Mouse (Mus musculus): ENCODE data around the gene Slc9a3r1. TPM values are rescaled to one million over a fixed set of nuclear protein-coding genes. Genes with fewer than 3 reads are reported as not detected.
A peak's percentile ranks its signal among the peaks of the same experiment; 100 is the strongest.

Gene Slc9a3r1
- total RNA-seq, 2 experiments from 2014 or later: 60.9 to 68.1 TPM

- no peak for DNase-seq (ENCODE audit: low spot score in 2 of 2)
Measured at GRCm38 (mm10) chr11:115187693-115188092, 24.6 kb downstream of the Slc9a3r1 start, which contains the start of gene Nat9. Gene Nat9, minus strand, starts transcription at chr11:115187859.

- no peak for DNase-seq (ENCODE audit: low spot score in 2 of 2)
Measured at GRCm38 (mm10) chr11:115188539-115189231, 25.5 kb downstream of the Slc9a3r1 start.

- no peak for DNase-seq (ENCODE audit: low spot score in 2 of 2)
Measured at GRCm38 (mm10) chr11:115189304-115189703, 26.2 kb downstream of the Slc9a3r1 start.

- peak in 1 of 2 experiments; percentile 24 for DNase-seq (ENCODE audit: low spot score in 2 of 2)
Measured at GRCm38 (mm10) chr11:115192180-115192579, 29.0 kb downstream of the Slc9a3r1 start.

- DNase-seq (ENCODE audit: low spot score in 2 of 2): no peak
Measured at GRCm38 (mm10) chr11:115194693-115195092, 31.6 kb downstream of the Slc9a3r1 start.

- no peak for DNase-seq (ENCODE audit: low spot score in 2 of 2)
Measured at GRCm38 (mm10) chr11:115195933-115196332, 32.8 kb downstream of the Slc9a3r1 start.

- no peak for DNase-seq (ENCODE audit: low spot score in 2 of 2)
Measured at GRCm38 (mm10) chr11:115197558-115197957, 34.4 kb downstream of the Slc9a3r1 start.

GRCm38 (mm10) chr11:115198932-115199384 lies 35.8 kb downstream of the Slc9a3r1 start:
- no peak for DNase-seq (ENCODE audit: low spot score in 2 of 2)

- DNase-seq (ENCODE audit: low spot score in 2 of 2): no peak
Measured at GRCm38 (mm10) chr11:115200520-115200919, 37.4 kb downstream of the Slc9a3r1 start.

GRCm38 (mm10) chr11:115202316-115202715 lies 39.2 kb downstream of the Slc9a3r1 start:
- peak; percentile 80 to 85 for DNase-seq (ENCODE audit: low spot score in 2 of 2)

GRCm38 (mm10) chr11:115202756-115203155 lies 39.6 kb downstream of the Slc9a3r1 start:
- no peak for DNase-seq (ENCODE audit: low spot score in 2 of 2)

GRCm38 (mm10) chr11:115208126-115208525 lies 45.0 kb downstream of the Slc9a3r1 start:
- no peak for DNase-seq (ENCODE audit: low spot score in 2 of 2)

GRCm38 (mm10) chr11:115208776-115209732 lies 45.9 kb downstream of the Slc9a3r1 start:
- no peak for DNase-seq (ENCODE audit: low spot score in 2 of 2)

GRCm38 (mm10) chr11:115209958-115210357 lies 46.8 kb downstream of the Slc9a3r1 start:
- no peak for DNase-seq (ENCODE audit: low spot score in 2 of 2)

- peak in 1 of 2 experiments; percentile 49 for DNase-seq (ENCODE audit: low spot score in 2 of 2)
Measured at GRCm38 (mm10) chr11:115212116-115212515, 49.0 kb downstream of the Slc9a3r1 start.

GRCm38 (mm10) chr11:115215123-115215522 lies 52.0 kb downstream of the Slc9a3r1 start:
- no peak for DNase-seq (ENCODE audit: low spot score in 2 of 2)

GRCm38 (mm10) chr11:115217439-115218410 lies 54.6 kb downstream of the Slc9a3r1 start:
- no peak for DNase-seq (ENCODE audit: low spot score in 2 of 2)

- DNase-seq (ENCODE audit: low spot score in 2 of 2): no peak
Measured at GRCm38 (mm10) chr11:115219263-115219662, 56.1 kb downstream of the Slc9a3r1 start.

- no peak for DNase-seq (ENCODE audit: low spot score in 2 of 2)
Measured at GRCm38 (mm10) chr11:115219685-115220084, 56.5 kb downstream of the Slc9a3r1 start.

GRCm38 (mm10) chr11:115222077-115222476 lies 58.9 kb downstream of the Slc9a3r1 start:
- DNase-seq (ENCODE audit: low spot score in 2 of 2): no peak

GRCm38 (mm10) chr11:115222570-115222969 lies 59.4 kb downstream of the Slc9a3r1 start:
- no peak for DNase-seq (ENCODE audit: low spot score in 2 of 2)
